8 mouse cellular contexts compared by ENCODE assay signal in genomic region chr5:129895198-129896088, GRCm38 (mm10). TPM values are rescaled to one million over a fixed set of nuclear protein-coding genes. Genes with fewer than 3 reads are reported as not detected.
DNase-seq lines count a peak whose midpoint lies in the region; ATAC-seq and TF ChIP-seq lines count a peak whose summit lies in the region.

Zbed5 (plus strand) TSS chr5:129895723.

- peak within 1 kb of the TSS; percentile 78 for H3K4me3 ChIP-seq in ES-Bruce4 (ENCODE audit: low read depth, low read length)
- H3K4me3 ChIP-seq in forebrain, embryonic 13.5 days = peak within 1 kb of the TSS; percentile 57
- H3K4me3 ChIP-seq in liver, postnatal 0 days (ENCODE audit: low read depth, low read length) = peak within 1 kb of the TSS; percentile 55
- peak within 1 kb of the TSS; percentile 55 for H3K4me3 ChIP-seq in neural tube, embryonic 14.5 days (ENCODE audit: low read depth, low read length)

- peak within 1 kb of the TSS; percentile 50 for H3K9ac ChIP-seq in ES-Bruce4 (ENCODE audit: low read depth, poor library complexity, severe bottlenecking)
- peak within 1 kb of the TSS; percentile 71 for H3K9ac ChIP-seq in forebrain, embryonic 13.5 days
- H3K9ac ChIP-seq in liver, postnatal 0 days (replicated peaks) = peak within 1 kb of the TSS; percentile 61
- H3K9ac ChIP-seq in neural tube, embryonic 14.5 days (replicated peaks; ENCODE audit: low read depth, low read length) = peak within 1 kb of the TSS; percentile 46

- intact Hi-C loops in heart, postnatal 10 days (cut with DNase I) = no loop called here

- TF ChIP-seq CTCF in ES-Bruce4 (IDR thresholded peaks at IDR 0.05; ENCODE audit: low read depth, low read length) = no peak
- no peak for TF ChIP-seq CTCF in liver, postnatal 0 days (IDR thresholded peaks at IDR 0.05; ENCODE audit: low read depth)

- H3K4me2 ChIP-seq in forebrain, embryonic 13.5 days = peak within 1 kb of the TSS; percentile 77
- H3K4me2 ChIP-seq in liver, postnatal 0 days (ENCODE audit: low read depth, low read length) = peak within 1 kb of the TSS; percentile 81
- peak within 1 kb of the TSS; percentile 72 for H3K4me2 ChIP-seq in neural tube, embryonic 14.5 days (ENCODE audit: low read depth, low read length)

- TF ChIP-seq POLR2A in ES-Bruce4 (IDR thresholded peaks at IDR 0.05; ENCODE audit: insufficient read depth, low read length) = no peak

- TF ChIP-seq EP300 in ES-Bruce4 (IDR thresholded peaks at IDR 0.05; ENCODE audit: insufficient read depth, low read depth, low read length) = no peak
- TF ChIP-seq EP300 in liver, postnatal 0 days (IDR thresholded peaks at IDR 0.05; ENCODE audit: low read depth) = peak; percentile 43

- no peaks in the 10 kb centered on the region for H3K36me3 ChIP-seq in ES-Bruce4 (ENCODE audit: control insufficient read depth, insufficient read depth, low read length, poor library complexity, severe bottlenecking)
- H3K36me3 ChIP-seq in forebrain, embryonic 13.5 days (ENCODE audit: poor library complexity, severe bottlenecking) = no peaks in the 10 kb centered on the region
- no peaks in the 10 kb centered on the region for H3K36me3 ChIP-seq in liver, postnatal 0 days (replicated peaks; ENCODE audit: insufficient read depth, low read length)
- H3K36me3 ChIP-seq in neural tube, embryonic 14.5 days (ENCODE audit: control insufficient read depth, insufficient read depth, low read length) = no peaks in the 10 kb centered on the region

- peak; percentile 92 to 94 for DNase-seq in heart, postnatal 10 days
- DNase-seq in large intestine, adult 2 months (ENCODE audit: low read depth, low spot score) = peak; percentile 90
- DNase-seq in liver, postnatal 0 days = peak; percentile 89
- peak; percentile 86 for DNase-seq in testis, postnatal 10 days (ENCODE audit: low spot score)

- ATAC-seq in cerebellum, adult (ENCODE audit: insufficient number of reproducible peaks, low FRiP score, low TSS enrichment) = peak; percentile 99
- peak; percentile 100 for ATAC-seq in forebrain, embryonic 13.5 days
- ATAC-seq in liver, postnatal 0 days = peak; percentile 98
- ATAC-seq in neural tube, embryonic 14.5 days (ENCODE audit: low read depth) = peak; percentile 99

- WGBS in forebrain, embryonic 13.5 days = 3% methylated on average over 44 of the region's 44 CpGs
- 2% methylated on average over 44 of the region's 44 CpGs for whole genome bisulfite sequencing in large intestine, adult 2 months
- 2% methylated on average over 44 of the region's 44 CpGs for WGBS in liver, postnatal 0 days (ENCODE audit: insufficient replicate concordance)
- WGBS in neural tube, embryonic 14.5 days = 2% methylated on average over 44 of the region's 44 CpGs

- H3K27ac ChIP-seq in ES-Bruce4 (ENCODE audit: insufficient read depth, low read length) = no peak within 1 kb of the TSS
- no peak within 1 kb of the TSS for H3K27ac ChIP-seq in forebrain, embryonic 13.5 days
- H3K27ac ChIP-seq in liver, postnatal 0 days (ENCODE audit: low read depth) = peak within 1 kb of the TSS; percentile 56
- no peak within 1 kb of the TSS for H3K27ac ChIP-seq in neural tube, embryonic 14.5 days (ENCODE audit: low read depth, low read length)

- H3K4me1 ChIP-seq in ES-Bruce4 (ENCODE audit: control insufficient read depth, insufficient read depth, low read length) = peaks cover 1% of the 10 kb centered on the region
- peaks cover 8% of the 10 kb centered on the region; the same call in 1 of the 2 replicates for H3K4me1 ChIP-seq in forebrain, embryonic 13.5 days
- peaks cover 7% of the 10 kb centered on the region; the same call in 1 of the 2 replicates for H3K4me1 ChIP-seq in liver, postnatal 0 days (ENCODE audit: insufficient read depth)
- peaks cover 3% of the 10 kb centered on the region; the same call in 1 of the 2 replicates for H3K4me1 ChIP-seq in neural tube, embryonic 14.5 days (ENCODE audit: control insufficient read depth, insufficient read depth, low read length)

- H3K27me3 ChIP-seq in ES-Bruce4 (ENCODE audit: control insufficient read depth, insufficient read depth, low read length, poor library complexity, severe bottlenecking) = no peaks in the 10 kb centered on the region
- H3K27me3 ChIP-seq in forebrain, embryonic 13.5 days = 0 out of 2 replicates have a peak, but pooled peaks cover 4% of the 10 kb centered on the region
- H3K27me3 ChIP-seq in liver, postnatal 0 days (ENCODE audit: insufficient read depth, low read length) = no peaks in the 10 kb centered on the region
- H3K27me3 ChIP-seq in neural tube, embryonic 14.5 days (ENCODE audit: control insufficient read depth, insufficient read depth, low read length) = no peaks in the 10 kb centered on the region

- H3K9me3 ChIP-seq in ES-Bruce4 (replicated peaks; ENCODE audit: control insufficient read depth, insufficient read depth, low read length, poor library complexity, severe bottlenecking) = no peaks in the 10 kb centered on the region
- H3K9me3 ChIP-seq in forebrain, embryonic 13.5 days (replicated peaks) = no peaks in the 10 kb centered on the region
- H3K9me3 ChIP-seq in liver, postnatal 0 days (ENCODE audit: low read length) = no peaks in the 10 kb centered on the region
- no peaks in the 10 kb centered on the region for H3K9me3 ChIP-seq in neural tube, embryonic 14.5 days (ENCODE audit: control insufficient read depth, low read length)

RNA-seq across cellular contexts. Expression of gene Zbed5, which starts in this region (rescaled TPM):
- 12.9 and 13.1 TPM in 2 replicates for polyA plus RNA-seq in ES-Bruce4 (2011; ENCODE audit: insufficient read depth, insufficient read length, low read depth, missing spikeins)
- 9.6 and 10.5 TPM in 2 replicates for polyA plus RNA-seq in forebrain, embryonic 13.5 days (2015; fragmentation: Nextera tagmentation; extraction: Ambion mirVana)
- under 1 TPM; 0.89 to 0.97 TPM for total RNA-seq in heart, postnatal 10 days (2021)
- 0.17 and 0.41 TPM in 2 replicates for polyA plus RNA-seq in large intestine, adult 2 months (2012; rRNA removed)
- 3.3 and 3.7 TPM in 2 replicates for polyA plus RNA-seq in liver, postnatal 0 days (2015; fragmentation: Nextera tagmentation; extraction: Ambion mirVana)
- polyA plus RNA-seq in neural tube, embryonic 14.5 days (2014; fragmentation: Nextera tagmentation; extraction: Ambion mirVana) = 14.9 and 18.6 TPM in 2 replicates

Comparison
In these comparisons a context has a peak if more than half of its experiments do, and no peak if none do; other contexts are left out.
1. Peak in DNase-seq in heart, postnatal 10 days; RNA of the gene not detected or under 1 TPM.
2. Peak in DNase-seq in large intestine, adult 2 months; RNA of the gene not detected or under 1 TPM.